Mouse (Mus musculus) lung, postnatal 0 days (tissue): Measurements from ENCODE around the gene Fbxo39.

ENCODE experiments used
- CTCF ChIP-seq: IDR thresholded peaks from 2 replicates; pipeline ENCODE4 v1.5.1; 2016; ENCODE audit warnings: antibody characterized with exemption, mild to moderate bottlenecking
- EP300 ChIP-seq: IDR thresholded peaks from 2 replicates; pipeline ENCODE4 v1.6.1; 2016; ENCODE audit warnings: antibody characterized with exemption, mild to moderate bottlenecking, control low read depth

DNA sequence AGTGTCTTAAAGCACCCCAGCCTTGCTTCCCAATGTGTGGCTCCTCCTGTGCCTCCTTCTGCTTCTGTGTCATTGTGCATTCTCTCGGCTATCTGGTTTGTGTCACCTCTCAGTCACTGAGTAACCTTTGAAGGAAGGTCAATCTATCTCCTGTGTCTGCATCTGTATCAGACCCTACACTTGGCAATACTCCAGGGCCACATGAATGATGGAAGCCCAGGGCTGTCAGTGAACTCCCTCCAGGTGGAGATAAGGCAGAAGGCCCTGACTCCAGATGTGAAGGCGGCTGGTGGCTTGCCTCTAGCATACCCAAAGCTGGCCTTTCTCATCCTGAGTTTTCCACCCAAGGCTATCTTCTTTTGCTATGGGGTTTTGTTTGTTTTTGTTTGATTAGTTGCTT lies 5.3 kb upstream of the Fbxo39 start:
- TF ChIP-seq CTCF (no peak), EP300 (no peak)
